Mouse (Mus musculus) right cerebral cortex, adult 18-20 months (tissue): ENCODE results near the gene Rbx1.
"Not testable (repeated sequence)": the region's sequence is repeated elsewhere in the genome, so short reads cannot be mapped to it uniquely, and the experiment has no call there.

Experiments
- DNase-seq: peaks from one replicate; pipeline ENCODE4 v3.0.0; 2022; ENCODE audit warnings: mixed read lengths

Gene Rbx1

DNA sequence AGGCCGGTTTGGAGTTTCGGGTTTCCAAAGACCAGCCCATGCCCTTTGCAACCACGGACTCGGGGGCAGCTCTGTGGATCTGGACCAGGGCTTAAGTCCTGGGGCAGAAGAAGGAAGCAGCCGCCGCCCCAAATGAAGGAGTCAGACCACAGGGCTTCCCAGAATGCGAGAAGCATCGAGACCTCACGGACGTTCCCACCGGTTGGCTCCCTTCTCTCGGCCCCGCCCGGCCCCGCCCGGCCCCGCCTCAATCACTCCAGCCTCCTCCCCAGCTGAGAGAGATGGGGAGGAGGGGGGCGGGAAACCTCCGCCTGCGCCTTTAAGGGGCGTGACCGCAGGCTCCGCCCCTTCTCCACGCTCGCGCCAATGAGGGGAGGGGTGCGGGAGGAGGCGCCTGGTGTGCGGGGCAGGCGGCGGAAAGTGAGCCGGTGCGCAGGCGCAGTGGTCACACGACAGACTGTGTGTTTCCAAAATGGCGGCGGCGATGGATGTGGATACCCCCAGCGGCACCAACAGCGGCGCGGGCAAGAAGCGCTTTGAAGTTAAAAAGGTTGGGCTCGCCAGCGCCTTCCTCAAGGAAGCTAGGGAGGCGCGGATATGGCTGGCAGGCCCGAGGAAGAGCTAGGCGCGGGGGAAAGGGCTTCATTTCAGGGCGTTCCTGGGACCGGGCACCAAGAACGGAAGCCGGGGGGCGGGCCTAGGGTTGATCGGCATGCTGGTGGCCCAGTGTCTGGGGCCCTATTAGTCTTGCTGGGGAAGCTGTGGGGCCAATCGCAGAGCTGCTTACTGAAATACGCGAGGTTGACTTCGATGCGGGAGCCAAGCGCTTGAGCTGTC lies at the start of gene Rbx1:
Gene Rbx1 (plus strand): TSS at position 396 of the 837 bp plus-strand sequence.
- peak; percentile 99 for DNase-seq

DNA sequence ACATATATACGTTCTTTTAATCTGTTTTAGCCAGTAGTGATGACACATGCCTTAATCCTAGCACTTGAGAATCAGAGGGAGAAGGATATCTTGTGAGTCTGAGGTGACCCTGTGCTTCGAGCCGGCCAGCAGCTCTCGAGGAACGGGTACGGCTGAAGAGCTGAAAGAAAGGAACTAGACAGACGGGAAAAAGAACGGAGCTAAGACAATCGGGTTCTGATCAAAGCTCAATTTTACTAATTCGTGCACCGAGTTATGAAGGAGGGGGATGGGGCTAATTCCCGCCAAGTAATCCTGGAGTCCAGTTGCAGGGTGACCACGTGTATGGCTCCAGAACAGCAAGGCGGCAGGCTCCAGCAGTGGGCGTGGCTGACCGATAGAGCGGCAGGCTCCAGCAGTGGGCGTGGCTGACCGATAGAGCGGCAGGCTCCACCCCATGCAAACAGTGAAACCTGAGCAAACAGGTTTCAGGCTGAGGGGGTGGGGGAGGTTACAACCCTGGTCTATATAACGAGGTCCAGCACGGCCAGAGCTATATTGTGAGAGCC lies 49.3 kb upstream of the Rbx1 start:
- DNase-seq = not testable (repeated sequence)

DNA sequence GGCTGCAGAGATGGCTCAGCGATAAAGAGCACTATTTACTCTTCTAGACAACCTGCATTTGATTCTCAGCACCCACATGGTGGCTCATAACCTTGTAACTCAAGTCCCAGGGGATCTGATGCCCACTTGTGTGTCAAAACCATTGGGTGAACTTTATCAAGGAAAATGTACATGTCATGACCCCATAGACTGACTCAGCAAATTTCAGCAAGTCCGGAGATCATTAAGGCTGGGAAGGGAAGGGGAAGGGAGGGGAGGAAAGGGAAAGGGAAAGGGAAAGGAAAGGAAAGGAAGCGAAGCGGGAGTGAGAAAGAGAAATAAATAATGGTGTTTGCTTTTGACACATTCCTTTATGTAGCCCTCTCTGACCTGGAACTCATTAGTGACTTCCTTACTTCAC lies 48.0 kb upstream of the Rbx1 start:
- no peak for DNase-seq

DNA sequence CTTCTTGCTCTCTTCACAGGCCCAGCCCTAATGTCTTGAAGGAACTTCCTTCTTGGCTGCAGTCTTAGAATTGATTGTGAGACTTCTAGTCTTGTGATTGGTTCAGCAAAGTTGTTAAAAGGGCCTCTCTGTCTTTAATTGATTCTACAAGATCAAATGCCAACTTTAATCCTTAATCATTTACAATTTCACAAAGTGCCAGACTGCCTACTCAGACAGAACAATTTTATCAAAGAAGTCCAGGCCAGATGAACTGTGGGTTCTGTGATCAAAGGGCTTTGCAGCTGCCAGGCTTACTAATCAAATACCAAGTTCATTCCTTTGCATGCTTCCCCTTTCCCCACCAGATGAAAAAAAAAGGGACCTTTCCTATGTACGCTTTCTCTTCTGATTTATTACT lies 44.6 kb upstream of the Rbx1 start:
- DNase-seq = no peak

DNA sequence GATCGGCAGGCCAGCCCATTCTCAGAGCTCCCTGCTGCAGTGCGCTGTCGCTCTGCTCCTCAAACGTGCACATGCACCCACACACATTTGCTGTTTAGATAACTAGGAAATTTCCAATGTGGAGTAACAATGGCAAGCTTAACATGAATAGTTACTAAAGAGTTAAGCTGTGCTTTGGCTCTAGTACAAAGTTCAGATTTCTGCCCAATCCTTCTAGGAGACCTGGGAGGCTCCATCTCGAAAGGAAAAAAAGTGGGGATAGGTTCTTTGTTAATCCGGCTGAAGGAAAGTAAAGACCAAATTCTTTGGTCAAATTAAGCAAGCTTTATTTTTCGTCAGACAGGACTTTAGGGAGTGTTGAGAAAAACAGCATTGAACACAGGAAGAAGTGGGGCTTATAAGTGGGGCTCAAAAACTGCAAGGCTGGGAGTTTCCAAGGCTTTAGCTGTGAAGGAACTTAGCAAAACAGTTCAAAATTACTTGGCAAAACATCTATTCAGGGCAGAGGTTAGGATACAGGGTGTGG lies 43.9 kb upstream of the Rbx1 start:
- DNase-seq = no peak

DNA sequence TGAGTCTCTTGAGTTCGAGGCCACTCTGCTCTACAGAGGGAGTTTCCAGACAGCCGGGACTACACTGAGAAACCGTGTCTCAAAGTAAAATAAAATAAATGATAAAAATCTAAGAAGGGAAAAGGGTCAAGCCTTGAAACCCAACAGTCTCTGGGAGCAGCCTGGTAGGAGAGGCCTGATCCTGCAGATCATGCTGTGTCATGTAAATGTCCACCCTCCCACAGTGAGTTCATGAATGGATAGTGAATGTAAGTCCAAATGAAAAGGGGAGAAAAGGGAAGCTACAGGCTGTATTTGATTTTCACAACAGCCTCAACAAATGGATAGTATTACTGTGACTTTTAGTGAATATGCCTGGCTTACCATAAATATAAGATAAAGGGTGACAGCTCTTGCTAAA lies 40.8 kb upstream of the Rbx1 start:
- no peak for DNase-seq

DNA sequence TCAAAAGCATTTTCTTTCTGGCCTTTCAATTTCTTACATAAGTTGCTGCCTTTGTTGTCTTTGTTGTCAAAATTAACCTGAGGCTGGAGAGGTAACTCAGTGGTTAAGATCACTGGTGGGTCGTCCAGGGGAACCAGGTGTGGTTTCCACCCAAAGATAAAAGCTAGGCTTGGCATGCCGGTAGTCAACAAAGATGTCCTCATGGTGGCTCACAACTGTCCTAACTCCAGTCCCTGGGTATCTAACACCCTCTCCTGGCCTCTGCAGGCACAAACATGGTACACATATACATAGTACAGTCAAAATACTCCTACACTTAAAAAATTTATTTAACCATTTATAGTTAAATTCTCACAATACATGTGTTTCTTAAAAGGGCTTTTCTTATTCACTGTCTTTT lies 38.1 kb upstream of the Rbx1 start:
- no peak for DNase-seq

DNA sequence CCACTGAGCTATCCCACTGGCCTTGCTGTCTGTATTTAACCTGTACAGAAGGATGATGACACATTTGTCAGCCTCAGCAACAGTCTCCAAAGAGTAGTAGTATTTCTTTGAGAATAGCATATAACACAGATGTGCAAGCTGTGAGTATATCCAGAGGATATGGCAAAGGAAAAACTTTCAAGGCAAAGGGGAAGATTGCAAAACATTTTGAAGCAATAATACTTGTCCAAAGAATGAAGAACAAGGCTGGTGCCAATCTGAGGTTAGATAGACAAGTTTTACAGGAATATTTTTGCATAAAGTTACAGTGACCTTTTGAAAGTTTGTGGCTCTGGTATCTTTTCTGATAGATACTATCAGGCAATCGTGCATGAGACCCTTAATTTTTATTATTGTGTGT lies 34.9 kb upstream of the Rbx1 start:
- no peak for DNase-seq

DNA sequence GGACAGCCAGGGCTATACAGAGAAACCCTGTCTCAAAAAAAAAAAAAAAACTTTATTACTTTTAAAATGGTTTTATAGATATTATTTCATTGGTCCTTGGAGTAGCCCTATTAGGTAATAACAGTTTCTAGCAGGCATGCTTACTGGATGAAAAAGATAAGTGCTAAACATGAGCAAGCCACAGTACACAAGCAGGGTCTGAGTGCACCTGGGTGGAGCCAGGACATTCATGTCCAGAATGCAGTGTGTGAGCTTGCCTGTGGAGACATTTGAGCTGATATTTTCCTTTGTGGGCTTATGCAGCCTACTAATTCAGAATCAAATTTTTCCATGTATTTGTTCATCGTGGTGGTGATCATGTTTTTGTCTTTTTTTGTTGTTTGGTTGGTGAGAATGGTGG lies 27.8 kb upstream of the Rbx1 start:
- no peak for DNase-seq

DNA sequence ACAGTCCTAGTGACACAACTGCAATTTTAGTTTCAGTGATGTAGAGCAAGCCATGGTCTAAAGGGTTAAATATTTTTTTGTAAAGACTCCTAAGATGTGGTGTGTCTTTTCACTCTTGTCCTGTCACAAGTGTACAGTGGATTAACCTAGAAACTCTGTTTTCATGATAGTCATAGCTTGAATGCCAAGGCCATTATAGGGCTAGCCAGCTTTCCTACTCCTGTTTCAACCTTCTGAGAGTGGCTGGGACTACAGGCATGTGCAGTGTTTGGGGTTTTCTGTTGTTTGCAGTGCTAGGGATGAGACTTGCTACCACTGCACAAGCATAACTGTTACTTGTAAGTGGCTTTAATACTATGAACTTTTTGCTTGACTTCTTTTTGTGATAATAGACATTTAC lies 26.9 kb upstream of the Rbx1 start:
- DNase-seq = no peak

DNA sequence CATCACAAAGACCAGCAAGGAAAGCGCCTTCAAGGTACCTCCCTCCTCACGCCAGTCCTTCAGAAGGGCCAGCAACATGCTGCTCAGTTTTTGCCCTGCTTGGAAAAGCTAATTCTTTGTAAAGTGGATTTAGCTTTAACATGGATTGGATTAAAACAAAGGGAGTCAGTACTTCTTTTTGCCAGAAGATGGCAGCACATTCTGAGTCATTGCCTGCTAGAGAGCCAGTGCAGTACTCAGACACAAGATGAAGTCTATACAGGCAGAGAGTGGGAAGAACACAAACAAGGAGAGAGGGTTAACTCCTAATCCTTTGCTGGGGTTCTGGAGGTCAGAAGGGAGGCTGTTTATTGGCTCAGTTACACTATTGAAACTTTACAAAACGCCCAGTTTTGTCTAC lies 17.6 kb upstream of the Rbx1 start:
- DNase-seq = peak; percentile 71

DNA sequence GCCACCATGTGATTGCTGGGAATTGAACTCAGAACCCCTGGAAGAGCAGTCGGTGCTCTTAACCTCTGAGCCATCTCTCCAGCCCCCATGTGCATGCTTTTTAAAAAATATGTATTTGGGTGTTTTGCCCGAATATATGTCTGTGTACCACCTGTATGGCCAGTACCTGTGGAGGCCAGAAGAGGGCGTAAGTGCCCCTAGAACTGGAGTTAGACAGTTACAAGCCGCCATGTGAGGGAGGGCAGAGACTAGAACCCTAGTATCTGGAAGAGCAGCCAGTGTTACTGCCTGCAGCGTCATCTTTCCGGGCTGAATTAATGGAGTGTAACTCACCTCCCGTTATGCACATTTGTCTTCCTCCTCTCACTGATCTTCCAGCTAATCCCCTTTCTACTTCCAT lies 4.6 kb upstream of the Rbx1 start:
- DNase-seq = no peak

DNA sequence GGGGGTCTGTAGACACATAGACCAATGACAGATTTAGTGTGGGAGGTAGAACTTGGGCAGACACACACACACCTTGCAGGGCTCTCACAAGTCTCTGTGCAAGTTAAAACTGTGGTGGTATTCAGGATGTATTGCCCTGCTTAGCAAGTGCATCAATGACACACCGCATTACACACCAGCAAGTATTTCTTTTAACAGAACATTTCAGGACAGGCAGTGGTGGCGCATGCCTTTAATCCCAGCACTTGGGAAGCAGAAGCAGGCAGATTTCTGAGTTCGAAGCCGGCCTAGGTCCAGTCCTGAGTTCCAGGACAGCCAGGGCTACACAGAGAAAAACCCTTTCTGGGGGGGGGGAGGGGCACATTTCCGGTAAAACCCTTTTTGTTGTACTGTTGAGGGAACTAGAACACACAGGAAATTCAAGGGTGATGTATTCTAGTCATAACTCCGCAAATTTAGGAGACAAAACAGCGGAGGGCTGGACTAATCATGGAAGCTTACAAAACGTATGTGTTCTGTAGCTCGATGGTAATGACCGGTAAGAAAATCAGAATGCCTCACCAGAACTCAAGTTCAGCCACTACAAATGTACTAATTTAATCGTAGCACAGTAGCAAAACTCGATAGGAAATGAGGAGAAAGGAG lies 958 bp upstream of the Rbx1 start:
- no peak for DNase-seq

DNA sequence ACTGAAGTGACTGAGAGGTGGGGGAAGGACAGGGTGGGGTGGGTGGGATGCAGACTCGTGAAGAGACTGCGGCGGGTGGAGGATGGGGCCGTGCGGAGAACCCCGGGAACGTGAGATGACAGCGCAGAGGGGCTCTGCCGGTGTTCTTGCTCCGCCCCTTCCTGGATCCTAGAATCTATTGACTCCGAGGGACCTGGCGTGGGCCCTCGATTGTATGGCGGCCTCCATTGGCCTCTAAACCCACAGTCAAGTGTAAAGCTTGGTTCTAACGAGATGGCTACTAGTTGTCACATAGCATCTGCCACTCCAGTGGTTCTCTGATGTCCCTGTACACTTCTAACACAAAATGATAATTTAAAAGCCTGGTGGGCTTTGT lies 630 bp downstream of the Rbx1 start:
- DNase-seq = no peak

DNA sequence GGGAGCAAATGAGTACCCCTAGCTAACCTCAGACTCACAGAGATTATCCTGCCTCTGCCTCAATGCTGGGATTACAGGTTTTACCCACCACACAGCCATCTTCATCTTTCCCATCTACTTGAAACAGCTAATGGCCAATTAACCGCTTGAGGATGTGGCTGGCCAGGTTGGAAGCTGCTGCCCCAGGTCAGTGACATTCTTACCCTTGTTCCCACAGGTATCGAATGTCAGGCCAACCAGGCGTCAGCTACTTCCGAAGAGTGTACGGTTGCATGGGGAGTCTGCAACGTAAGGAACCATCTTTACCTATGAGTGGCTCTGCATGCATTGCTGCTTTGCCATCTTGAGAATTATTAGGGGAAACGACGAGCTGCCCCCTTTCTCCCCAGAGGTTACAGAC lies 4.6 kb downstream of the Rbx1 start:
- DNase-seq = no peak

DNA sequence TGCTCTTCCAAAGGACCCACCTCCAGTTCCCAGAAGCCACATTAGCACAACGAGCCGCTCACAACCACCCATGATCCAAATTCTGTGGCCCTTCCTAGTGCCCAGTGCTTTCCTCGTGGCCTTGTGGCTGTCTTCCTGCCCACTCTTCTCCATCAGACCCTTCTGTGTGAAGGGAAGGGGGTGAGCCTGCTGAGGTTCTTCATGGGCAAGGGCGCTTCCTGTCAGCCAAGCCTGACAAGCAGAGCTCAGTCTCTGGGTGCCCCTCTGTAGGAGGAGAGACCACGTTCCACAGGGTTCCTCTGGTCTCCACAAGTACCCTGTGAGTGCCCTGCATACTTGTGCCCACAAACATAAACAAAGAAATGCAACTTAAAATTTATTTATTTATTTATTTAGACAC lies 6.2 kb downstream of the Rbx1 start:
- no peak for DNase-seq

DNA sequence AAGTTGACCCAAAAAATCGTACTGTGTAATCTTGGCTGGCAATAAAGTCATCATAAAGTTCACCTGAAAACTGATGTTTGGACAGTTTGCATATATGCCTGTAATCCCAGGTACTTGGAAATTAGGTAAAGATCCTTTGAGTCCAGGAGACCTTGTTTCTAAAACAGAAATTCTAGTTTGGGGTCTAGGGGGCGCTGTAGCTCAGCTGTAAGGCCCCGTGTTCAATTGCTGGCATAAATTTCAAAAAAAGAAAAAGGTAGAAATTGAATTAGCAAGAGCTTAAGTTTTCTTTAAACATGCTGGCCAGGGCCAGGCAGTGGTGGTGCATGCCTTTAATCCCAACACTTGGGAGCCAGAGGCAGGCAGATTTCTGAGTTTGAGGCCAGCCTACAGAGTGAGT lies 9.6 kb downstream of the Rbx1 start:
- DNase-seq = no peak

DNA sequence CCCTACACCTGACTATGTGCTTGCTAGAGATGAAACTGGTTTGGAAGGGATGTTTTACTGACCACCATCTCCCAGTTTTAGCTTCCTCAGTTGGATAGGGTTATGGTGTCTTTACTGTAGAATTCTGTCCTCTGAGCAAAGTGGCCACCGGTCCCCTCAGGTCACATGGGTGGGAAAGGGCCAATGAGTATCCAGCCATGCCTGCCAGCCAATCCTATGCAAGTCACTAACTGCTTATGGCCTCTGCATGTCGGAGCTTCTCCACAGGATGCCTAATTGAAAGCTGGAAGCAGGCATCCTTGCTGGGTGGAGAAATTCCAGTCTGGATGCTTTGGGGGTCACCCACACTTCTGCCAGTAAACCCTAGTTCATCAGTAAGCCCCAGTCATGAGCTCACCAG lies 10.5 kb downstream of the Rbx1 start:
- DNase-seq = no peak

DNA sequence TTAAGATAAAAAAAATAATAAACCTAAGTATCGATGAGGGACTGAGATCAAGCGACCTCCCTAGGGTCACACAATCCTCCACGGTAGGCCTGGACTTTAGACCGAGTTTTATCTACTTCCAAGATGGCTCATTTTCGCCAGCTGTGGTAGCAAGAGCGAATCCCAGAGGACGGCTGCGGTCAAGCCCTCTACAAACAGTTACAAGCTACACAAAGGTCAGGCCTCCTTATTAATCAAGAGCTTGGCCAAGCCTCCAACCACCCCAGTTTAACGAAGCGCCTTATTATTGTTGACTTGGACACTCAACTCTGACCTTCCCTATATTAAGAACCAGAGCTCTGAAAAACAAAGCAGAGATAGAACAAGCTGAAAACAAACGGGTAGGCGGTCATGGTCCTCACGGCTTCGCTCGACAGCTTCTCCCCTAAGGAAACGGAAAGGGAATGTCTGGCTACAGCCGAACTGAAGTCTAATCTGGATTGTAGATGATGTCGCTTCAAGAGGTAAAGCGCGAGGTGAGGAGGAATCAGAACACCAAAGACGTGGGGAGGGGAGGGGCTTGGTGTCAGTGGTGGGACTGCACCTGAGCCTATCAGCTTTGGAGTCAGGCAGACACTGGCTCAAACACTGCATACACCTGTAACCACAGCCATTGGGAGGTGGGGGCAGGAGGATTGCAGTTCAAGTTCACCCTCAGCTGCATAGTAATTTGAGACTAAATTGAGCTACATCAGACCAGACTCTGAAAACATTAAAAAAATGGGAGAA lies 13.5 kb downstream of the Rbx1 start:
- DNase-seq = no peak

DNA sequence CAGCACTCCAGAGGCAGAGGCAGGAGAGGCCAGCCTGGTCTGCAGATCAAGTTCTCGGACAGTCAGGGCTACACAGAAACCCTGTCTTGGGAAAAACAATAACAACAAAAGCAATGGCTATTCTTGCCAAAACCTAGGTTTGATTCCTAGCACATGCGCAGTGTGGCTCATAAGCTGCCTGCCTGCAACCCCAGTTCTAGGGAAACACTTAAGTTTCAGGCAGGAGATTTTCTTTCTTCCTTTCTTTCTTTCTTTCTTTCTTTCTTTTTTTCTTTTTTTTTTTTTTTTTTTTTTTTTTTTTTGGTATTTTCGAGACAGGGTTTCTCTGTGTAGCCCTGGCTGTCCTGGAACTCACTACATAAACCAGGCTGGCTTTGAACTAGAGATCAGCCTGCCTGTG lies 14.2 kb downstream of the Rbx1 start:
- DNase-seq = not testable (repeated sequence)

DNA sequence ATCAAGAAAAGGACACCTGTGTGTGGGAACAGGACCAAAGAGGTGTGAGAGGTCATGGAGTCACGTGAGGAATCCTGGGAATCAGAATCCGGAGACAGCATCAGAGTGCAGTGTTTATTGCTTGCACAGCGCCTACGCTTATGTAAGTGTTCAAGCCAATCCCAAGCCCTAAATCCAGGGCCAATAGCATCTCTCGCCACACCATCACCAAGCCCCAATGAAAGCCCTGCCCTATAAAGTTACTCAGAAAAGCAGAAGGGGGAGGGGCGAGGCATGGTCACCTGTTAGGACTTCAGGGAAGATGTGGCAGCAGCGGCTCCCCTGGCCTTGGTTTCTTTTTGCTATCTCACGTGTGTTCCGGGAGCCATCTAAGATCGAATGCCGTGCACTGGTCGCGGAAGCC lies 14.9 kb downstream of the Rbx1 start:
- peak; percentile 39 for DNase-seq

DNA sequence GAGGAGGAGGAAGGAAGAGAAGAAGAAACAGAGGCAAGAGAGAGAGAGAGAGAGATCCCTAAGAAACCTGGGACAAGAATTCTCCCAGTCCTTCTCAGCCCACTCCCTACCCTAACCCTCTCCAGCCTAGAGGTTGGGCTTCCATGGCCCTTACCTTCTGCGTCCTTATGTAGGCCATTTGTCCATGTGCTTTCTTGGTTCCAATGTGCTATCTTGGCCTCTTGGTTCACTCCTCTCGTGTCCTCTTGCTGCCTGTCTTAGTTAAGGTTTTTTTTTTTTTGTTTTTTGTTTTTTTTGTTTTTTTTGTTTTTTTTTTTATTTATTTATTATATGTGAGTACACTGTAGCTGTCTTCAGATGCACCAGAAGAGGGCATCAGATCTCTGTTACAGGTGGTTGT lies 16.9 kb downstream of the Rbx1 start:
- no peak for DNase-seq

DNA sequence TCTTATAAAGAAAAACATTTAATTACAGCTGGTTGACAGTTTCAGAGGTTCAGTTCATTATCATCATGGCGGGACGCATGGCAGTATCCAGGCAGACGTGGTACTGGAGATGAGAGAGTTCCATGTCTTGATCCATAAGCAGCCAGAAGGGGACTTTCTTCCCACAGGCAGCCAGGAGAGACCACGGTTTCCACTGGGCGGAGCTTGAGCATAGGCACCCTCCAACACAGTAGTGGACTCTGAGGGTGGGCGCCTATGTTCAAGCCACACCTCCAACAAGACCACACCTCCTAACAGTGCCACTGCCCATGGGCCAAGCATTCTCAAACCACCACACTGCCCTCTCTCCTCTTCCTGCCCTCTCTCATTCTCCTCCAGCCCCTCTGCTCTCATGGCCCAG lies 17.6 kb downstream of the Rbx1 start:
- no peak for DNase-seq
